ENCODE assay signal across 23 mouse cellular contexts in genomic region chr2:167717208-167717607, GRCm38 (mm10). TPM values are rescaled to one million over a fixed set of nuclear protein-coding genes. Genes with fewer than 3 reads are reported as not detected.
DNase-seq lines count a peak whose midpoint lies in the region; ATAC-seq and TF ChIP-seq lines count a peak whose summit lies in the region.
"Had no signal": no experiment of that assay in that cellular context is flagged by ENCODE, and none has a peak within 500 bp of the region (broad histone marks: within the 10 kb centered on the region; RNA-seq: fewer than 3 reads in every experiment).

No protein-coding gene starts in this region.

- DNase-seq in 416B (ENCODE audit: low read depth) = peak; percentile 58
- DNase-seq in left cerebral cortex, postnatal 25 days (ENCODE audit: low spot score in 2 of 2) = no peak
- no peak for DNase-seq in cerebellum, postnatal 25 days
- no peak for DNase-seq in lung, adult 18-20 months
- DNase-seq in adrenal gland, adult 2 months = no peak
- DNase-seq: adrenal gland, postnatal 14 days; cerebellum, adult 11 months; cerebellum, adult 8-10 months; cerebellum, postnatal 10 days; gastrocnemius, postnatal 25 days; heart, adult 2 months had no signal

- no peak for TF ChIP-seq CTCF in bone marrow, adult 2 months (IDR thresholded peaks at IDR 0.05; ENCODE audit: control insufficient read depth, insufficient read depth, low read length)
- no peak for TF ChIP-seq CTCF in embryonic fibroblast, embryonic 13.5 days (IDR thresholded peaks at IDR 0.05; ENCODE audit: borderline replicate concordance, insufficient read depth, low read length)

- WGBS in bone marrow, adult 2 months = 3% methylated on average over 1 of the region's 1 CpGs

- intact Hi-C loops in left cerebral cortex, postnatal 25 days (cut with DNase I) = no loop called here

- peak; percentile 72 for ATAC-seq in megakaryocyte, adult 5-6 weeks (ENCODE audit: poor library complexity, severe bottlenecking)
- ATAC-seq: activated CD4-positive, CD25-positive, alpha-beta regulatory T cell, adult 4 months; forebrain, embryonic 15.5 days had no signal

- H3K4me1 ChIP-seq in bone marrow, adult 2 months (ENCODE audit: control insufficient read depth, insufficient read depth, low read length) = peaks cover 9% of the 10 kb centered on the region
- H3K4me1 ChIP-seq in embryonic fibroblast, embryonic 13.5 days (ENCODE audit: control insufficient read depth, insufficient read depth, low read length) = no peaks in the 10 kb centered on the region
- H3K4me1 ChIP-seq: embryonic facial prominence, embryonic 12.5 days; forebrain, embryonic 15.5 days; hindbrain, embryonic 12.5 days; hindbrain, embryonic 15.5 days had no signal

- peak overlapping the region; percentile 61 for H3K27ac ChIP-seq in bone marrow, adult 2 months (ENCODE audit: control insufficient read depth, insufficient read depth, low read depth, low read length, poor library complexity)
- peak overlapping the region; percentile 15 for H3K27ac ChIP-seq in embryonic fibroblast, embryonic 13.5 days (ENCODE audit: insufficient read depth, low read length)
- H3K27ac ChIP-seq: embryonic facial prominence, embryonic 12.5 days; embryonic facial prominence, embryonic 15.5 days; forebrain, embryonic 12.5 days; forebrain, embryonic 15.5 days; heart, adult 2 months; hindbrain, embryonic 12.5 days; hindbrain, embryonic 15.5 days had no signal

- no peak for TF ChIP-seq POLR2A in bone marrow, adult 2 months (IDR thresholded peaks at IDR 0.05; ENCODE audit: borderline replicate concordance, control insufficient read depth, low read depth, low read length)
- TF ChIP-seq POLR2A in embryonic fibroblast, embryonic 13.5 days (IDR thresholded peaks at IDR 0.05; ENCODE audit: low read depth, low read length) = no peak

- H3K4me3 ChIP-seq in bone marrow, adult 2 months (replicated peaks; ENCODE audit: control insufficient read depth, low read depth, low read length) = no peak overlapping the region
- H3K4me3 ChIP-seq in embryonic fibroblast, embryonic 13.5 days (ENCODE audit: insufficient read depth, low read length) = no peak overlapping the region
- H3K4me3 ChIP-seq: embryonic facial prominence, embryonic 12.5 days; embryonic facial prominence, embryonic 15.5 days; erythroblast, embryonic 14.5 days; forebrain, embryonic 12.5 days; forebrain, embryonic 15.5 days; heart, adult 2 months; hindbrain, embryonic 12.5 days; hindbrain, embryonic 15.5 days had no signal

RNA-seq across cellular contexts. Expression of gene Tmem189, which starts 27.6 kb away (rescaled TPM):
- polyA plus RNA-seq in bone marrow, adult 2 months (2011; ENCODE audit: insufficient read depth, insufficient read length, low replicate concordance, missing spikeins) = 20.8 and 36.2 TPM in 2 replicates
- polyA plus RNA-seq in embryonic fibroblast, embryonic 13.5 days (2011; ENCODE audit: insufficient read length, low read depth, missing spikeins) = 31.3 and 37.9 TPM in 2 replicates
- 25.1 and 35.7 TPM in 2 replicates for total RNA-seq in megakaryocyte, adult 5-6 weeks (2015)
- 40.6 and 43.1 TPM in 2 replicates for total RNA-seq in megakaryocyte, adult 5-6 weeks (2017)
- total RNA-seq in left cerebral cortex, postnatal 25 days (2021) = 10 to 100 TPM; 49.7 to 54.0 TPM
- 10 to 100 TPM; 29.9 to 30.1 TPM for total RNA-seq in adrenal gland, adult 2 months (2021)
- polyA plus RNA-seq in adrenal gland, adult 2 months (2012; rRNA removed) = 72.0 and 77.3 TPM in 2 replicates

RNA-seq across cellular contexts. Expression of gene Cebpb, which starts 28.5 kb away (rescaled TPM):
- 13.0 and 19.5 TPM in 2 replicates for polyA plus RNA-seq in bone marrow, adult 2 months (2011; ENCODE audit: insufficient read depth, insufficient read length, low replicate concordance, missing spikeins)
- polyA plus RNA-seq in embryonic fibroblast, embryonic 13.5 days (2011; ENCODE audit: insufficient read length, low read depth, missing spikeins) = 43.4 and 44.0 TPM in 2 replicates
- 79.3 and 125 TPM in 2 replicates for total RNA-seq in megakaryocyte, adult 5-6 weeks (2015)
- 55.5 and 59.5 TPM in 2 replicates for total RNA-seq in megakaryocyte, adult 5-6 weeks (2017)
- 10 to 100 TPM; 12.1 to 12.7 TPM for total RNA-seq in left cerebral cortex, postnatal 25 days (2021)
- total RNA-seq in adrenal gland, adult 2 months (2021) = 100 to 1,000 TPM; 366 to 466 TPM
- polyA plus RNA-seq in adrenal gland, adult 2 months (2012; rRNA removed) = 3,420 and 4,353 TPM in 2 replicates

RNA-seq across cellular contexts. Expression of gene Gm20431, which starts 55.9 kb away (rescaled TPM):
- polyA plus RNA-seq in bone marrow, adult 2 months (2011; ENCODE audit: insufficient read depth, insufficient read length, low replicate concordance, missing spikeins) = not detected in 2 replicates
- polyA plus RNA-seq in embryonic fibroblast, embryonic 13.5 days (2011; ENCODE audit: insufficient read length, low read depth, missing spikeins) = 6.0 and 17.3 TPM in 2 replicates
- 6.1 and 22.8 TPM in 2 replicates for total RNA-seq in megakaryocyte, adult 5-6 weeks (2015)
- total RNA-seq in megakaryocyte, adult 5-6 weeks (2017) = not detected in 2 replicates
- total RNA-seq in left cerebral cortex, postnatal 25 days (2021) = 10 to 100 TPM; 43.9 to 47.8 TPM
- 10 to 100 TPM; 20.0 to 21.0 TPM for total RNA-seq in adrenal gland, adult 2 months (2021)
- 31.2 and 38.6 TPM in 2 replicates for polyA plus RNA-seq in adrenal gland, adult 2 months (2012; rRNA removed)
- total RNA-seq: hematopoietic stem cell, adult 5-6 weeks had no signal
- polyA plus RNA-seq: activated CD4-positive, CD25-positive, alpha-beta regulatory T cell, adult 4 months; erythroblast, embryonic 14.5 days had no signal

Comparison
In these comparisons a context has a peak if more than half of its experiments do, and no peak if none do; other contexts are left out.
1. RNA of gene Cebpb, which starts 28.5 kb away (total RNA-seq): 366 to 466 TPM in adrenal gland, adult 2 months and 55.5 to 125 TPM in megakaryocyte, adult 5-6 weeks; 12.1 to 12.7 TPM in left cerebral cortex, postnatal 25 days; every median in the first group is over 4 times any median in the second.